Mouse (Mus musculus) right cerebral cortex, adult 18-20 months (tissue): ENCODE results near the gene Fbxl8.
"Not testable (repeated sequence)": the region's sequence is repeated elsewhere in the genome, so short reads cannot be mapped to it uniquely, and the experiment has no call there.

Experiments used
- DNase-seq: peaks from one replicate; pipeline ENCODE4 v3.0.0; 2022; ENCODE audit warnings: mixed read lengths

Gene Fbxl8

DNA sequence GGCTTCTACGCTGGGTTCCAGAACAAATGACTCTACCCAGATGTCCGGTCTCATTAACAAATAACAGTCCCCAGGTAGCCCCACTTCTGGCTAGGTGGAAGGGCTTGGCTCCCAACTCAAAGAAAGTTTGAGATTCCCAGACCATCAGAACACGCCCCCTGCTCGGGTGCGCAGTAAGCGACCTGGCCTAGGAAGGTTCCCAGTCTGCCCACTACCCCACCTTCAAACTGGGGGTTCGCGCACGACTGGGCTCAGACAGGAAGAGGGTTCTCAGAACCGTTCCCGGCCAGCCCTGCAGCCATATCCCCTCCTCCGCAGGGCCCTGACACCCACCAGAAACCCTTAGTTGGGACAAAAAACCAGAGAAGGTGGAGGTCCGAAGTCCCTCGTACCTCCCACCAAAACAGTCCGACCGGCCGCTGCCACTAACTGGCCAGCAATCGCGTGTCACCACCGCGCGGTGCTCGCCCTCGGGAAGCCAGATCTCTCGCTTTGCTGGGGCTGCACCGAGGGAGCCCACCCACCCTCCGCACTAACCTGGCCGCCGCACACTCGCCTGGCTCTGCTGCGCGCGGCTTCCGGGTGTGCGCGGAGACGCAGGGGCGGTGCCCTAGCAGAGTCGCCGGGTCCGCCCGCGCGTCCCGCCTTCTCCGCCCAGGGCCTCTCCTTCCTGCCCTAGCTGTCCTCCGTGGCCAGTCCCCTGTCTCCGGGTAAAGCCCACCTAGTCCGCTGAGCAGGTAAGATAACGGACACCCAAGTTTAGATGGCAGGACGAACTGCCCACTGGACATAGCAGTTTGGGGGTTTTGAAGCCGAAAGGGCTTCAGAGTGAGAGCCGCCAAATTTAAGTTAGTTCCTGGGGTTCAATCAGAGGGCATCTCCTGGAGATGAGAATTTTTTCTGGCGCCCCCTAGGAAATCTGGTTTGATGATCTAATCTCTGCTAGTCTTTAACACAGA is at the start of gene Fbxl8, which contains the start of gene Tradd:
Fbxl8 (plus strand) TSS at position 625 of the 959 bp plus-strand sequence.
Tradd (minus strand) TSS at position 586 of the 959 bp plus-strand sequence.
- no peak for DNase-seq

DNA sequence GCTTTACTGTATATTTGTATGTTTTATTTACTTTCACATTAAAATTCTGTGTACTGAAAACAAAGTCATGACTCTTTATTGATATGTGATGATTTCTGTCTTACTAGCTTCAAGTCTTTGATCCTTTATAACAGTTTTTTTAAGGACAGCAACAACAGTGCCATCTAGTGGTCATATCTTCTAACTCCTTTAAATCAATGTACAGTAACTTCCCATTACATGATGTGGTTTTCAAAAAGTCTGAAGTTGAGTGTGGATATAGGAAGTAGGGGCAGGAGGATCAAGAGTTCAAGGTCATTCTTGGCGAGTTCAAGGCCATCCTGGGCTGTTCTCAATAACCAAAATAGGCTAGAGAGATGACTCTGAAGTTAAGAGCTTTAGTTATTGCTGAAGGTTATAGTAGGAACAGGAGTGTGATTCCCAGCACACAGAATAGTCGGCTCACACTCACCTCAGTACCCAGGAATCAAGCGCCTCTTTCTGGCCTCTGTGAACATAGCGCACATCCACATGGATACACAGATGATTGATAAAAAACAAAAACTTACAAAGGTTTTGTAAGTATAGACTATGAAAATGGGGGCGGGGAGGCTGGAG is 46.4 kb upstream of the Fbxl8 start:
- DNase-seq = no peak

DNA sequence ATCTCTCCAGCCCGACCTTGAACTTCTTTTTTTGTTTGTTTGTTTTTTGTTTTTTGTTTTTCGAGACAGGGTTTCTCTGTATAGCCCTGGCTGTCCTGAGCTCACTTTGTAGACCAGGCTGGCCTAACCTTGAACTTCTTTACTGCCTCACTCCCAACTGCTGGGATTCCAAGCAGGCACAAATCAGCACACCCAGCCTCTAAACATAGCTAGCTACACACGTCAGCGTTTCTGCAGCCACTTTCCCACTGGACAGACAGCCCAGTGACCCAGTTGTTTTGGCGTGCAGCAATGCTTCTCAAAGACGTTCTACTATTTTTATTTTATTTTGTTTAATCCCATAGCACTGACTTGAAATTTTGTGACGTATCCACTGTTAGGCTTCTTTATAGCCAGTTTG is 40.6 kb upstream of the Fbxl8 start:
- DNase-seq = no peak

DNA sequence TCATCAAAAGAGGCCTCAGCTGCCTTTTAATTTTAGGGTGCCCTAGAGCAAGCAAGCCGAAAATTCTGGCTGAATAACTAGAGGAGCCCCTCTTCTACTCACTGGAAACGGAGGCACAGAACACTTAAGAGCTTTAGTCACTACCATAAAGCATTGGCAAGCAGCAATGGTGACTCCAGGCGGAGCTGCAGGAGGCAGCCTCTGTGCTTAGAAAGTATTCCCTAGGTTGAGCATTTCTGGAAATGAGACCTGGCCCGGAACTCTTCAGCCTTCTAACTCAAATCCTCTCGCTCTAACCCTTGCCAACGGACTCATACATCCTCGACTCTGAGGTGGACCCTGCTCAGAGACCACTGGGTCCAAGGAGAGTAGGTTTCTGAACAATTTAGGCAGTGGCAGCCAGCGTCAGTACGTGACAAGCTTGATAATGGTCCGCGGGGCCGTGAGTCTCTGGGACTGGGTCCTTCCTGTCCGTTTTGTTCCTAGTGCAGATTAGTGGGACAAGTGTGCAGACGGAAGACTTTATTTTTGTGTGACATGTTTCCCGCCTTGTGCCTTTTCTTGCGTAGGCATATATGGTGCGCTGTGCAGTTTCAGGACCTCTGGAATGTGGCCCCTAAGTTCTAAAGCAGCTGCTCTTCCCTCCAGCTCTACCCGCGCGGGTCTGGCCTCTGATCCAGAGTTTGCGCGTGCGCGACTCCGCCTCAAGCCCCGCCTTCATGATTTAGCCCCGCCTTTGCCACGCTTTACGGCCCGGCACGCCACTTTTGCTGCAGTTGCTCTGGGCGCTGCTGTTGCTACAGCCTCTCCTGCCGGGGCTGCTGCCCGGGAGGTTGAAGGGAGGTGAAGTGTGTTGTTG is 39.8 kb upstream of the Fbxl8 start, which contains the start of gene D230025D16Rik:
D230025D16Rik (plus strand) TSS at position 733 of the 859 bp plus-strand sequence.
- peak; percentile 95 for DNase-seq

DNA sequence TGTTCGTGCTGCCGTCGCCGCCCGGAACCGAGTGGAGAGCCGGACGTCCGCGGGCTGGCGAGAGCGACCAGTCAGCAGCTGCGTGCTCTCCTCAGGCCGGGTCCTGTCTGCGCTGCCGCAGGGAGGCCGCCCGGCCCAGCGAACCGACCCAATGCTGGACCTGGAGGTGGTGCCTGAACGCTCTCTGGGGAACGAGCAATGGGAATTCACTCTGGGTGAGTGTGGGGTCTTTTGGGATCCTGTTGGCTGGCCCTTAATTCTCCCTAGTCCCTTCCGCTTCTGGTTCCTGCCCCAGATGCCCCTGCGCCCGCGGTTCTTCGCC is 39.2 kb upstream of the Fbxl8 start:
- DNase-seq = no peak

DNA sequence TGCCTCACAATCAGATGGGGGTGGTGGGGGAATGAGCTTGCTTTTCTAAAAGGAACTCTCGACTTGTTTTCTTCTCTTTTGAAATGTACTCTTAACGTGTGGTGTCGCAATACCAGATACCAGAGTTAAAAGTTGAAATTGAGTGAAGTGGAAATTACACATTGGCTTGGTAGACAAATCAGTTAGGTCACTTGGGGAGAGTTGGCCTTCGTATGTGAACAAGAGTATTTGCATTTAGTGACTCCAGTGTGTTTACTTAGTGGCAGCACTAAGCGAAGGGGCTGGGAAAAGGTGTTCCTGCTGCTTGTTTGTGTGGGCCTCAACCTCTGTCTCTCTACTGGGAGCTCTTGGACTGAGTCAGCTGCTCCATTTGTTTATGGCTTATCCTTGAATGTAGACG is 38.5 kb upstream of the Fbxl8 start:
- no peak for DNase-seq

DNA sequence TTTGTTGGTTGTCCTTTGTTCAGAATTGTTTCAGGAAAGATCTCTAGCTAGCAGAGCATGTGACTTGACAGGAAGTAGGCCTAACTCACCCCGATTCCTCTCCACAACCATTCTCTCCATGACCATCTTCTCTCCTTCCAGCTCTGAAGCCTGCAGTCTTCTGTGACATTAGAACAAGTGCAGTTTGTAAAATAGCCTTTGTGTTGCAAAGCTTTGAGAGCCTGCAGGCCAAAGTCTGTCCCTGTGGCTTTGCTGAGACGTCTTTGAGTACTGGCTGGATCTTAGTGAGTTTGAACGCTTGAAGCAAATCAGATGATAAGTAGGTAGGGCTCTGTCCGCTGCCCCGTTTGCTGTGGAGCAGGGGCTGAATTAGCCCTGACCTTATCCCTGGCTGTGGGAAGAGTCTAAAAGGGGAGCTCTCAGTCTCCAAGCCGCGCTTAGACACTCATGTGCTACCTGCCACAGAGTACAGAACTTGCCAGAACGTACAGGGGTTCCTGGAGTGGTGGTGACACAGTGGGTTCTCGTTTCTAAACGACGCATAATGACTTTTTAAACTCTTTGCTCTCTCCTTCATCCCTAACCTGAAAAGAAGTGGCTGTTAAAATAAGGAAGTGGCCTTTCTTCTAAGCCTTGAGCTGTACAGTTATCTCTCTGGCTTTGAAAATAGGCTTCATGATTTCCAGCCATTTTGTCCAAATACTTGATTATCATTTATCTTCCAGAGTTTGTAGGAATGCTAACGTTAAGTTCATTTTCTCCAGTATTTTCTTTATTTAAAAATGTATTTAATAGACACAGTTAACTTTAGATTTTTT is 32.7 kb upstream of the Fbxl8 start:
- DNase-seq = no peak

DNA sequence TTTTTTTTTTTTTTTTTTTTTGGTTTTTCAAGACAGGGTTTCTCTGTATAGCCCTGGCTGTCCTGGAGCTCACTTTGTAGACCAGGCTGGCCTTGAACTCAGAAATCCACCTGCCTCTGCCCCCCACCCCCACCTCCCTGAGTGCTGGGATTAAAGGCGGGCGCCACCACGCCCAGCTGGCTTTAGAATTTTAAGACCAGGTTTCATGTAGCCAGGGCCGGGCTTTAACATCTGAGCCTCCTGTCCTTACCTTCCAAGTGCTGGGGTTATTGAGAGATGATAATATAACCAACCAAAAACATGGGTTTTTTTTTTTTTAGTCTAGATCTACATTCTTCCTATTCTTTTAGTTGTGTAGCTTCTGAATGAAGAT is 32.1 kb upstream of the Fbxl8 start:
- not testable (repeated sequence) for DNase-seq

DNA sequence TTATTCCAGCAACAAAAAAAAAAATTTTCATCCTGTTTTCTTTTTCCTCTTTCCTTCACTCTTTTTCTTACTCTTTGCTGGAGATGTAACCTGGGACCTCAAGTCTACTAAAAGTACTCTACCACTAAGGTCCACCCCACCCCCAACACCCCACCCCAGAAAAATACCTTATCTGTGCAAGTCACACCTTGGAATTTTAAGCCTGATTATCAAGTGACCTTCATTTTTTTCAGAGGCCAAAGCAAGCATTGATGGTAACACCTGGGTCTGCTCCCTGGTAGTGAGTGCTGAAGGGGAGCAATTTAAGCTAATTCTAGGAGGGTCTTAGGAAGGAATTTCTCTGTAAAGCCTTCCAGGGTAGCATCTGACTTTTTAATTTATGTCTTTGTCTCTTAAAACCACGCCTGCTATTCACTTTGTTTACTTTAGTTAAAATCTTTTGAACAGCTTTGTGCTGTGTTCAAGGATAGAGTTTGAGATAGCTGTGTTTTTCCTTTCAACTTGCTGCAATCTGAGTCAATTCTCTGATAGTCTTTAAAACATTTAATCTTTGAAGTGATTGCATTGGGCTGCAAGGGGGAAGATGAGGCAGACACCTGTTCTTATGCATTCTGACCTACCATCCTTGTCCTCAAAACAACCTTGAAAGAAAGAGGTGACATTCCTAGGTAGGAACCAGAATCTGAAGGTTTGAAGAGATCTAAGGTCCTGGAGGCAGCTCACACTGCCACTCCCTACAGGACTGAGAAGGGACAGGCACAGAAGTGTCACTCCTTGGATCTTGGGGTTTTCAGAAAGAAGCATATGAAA is 31.1 kb upstream of the Fbxl8 start:
- no peak for DNase-seq

DNA sequence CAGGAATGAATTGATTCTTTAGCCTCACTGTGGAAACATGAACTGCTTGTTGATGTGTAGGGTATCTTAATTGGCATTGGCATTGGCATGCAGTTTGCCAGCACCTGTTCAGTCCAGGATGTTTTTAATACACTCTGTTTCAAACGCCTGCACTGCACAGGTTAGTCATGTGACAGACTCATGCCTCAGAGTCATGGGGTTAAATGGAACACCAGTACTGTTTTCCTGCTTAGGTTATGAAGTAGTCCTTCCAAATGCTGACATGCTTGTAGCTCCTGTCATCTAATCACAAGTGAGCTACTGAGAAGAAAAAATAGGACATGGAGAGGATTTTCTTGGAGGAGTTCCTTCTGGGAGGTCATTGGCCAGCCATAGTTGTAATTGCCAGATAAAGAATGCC is 29.2 kb upstream of the Fbxl8 start:
- DNase-seq = no peak

DNA sequence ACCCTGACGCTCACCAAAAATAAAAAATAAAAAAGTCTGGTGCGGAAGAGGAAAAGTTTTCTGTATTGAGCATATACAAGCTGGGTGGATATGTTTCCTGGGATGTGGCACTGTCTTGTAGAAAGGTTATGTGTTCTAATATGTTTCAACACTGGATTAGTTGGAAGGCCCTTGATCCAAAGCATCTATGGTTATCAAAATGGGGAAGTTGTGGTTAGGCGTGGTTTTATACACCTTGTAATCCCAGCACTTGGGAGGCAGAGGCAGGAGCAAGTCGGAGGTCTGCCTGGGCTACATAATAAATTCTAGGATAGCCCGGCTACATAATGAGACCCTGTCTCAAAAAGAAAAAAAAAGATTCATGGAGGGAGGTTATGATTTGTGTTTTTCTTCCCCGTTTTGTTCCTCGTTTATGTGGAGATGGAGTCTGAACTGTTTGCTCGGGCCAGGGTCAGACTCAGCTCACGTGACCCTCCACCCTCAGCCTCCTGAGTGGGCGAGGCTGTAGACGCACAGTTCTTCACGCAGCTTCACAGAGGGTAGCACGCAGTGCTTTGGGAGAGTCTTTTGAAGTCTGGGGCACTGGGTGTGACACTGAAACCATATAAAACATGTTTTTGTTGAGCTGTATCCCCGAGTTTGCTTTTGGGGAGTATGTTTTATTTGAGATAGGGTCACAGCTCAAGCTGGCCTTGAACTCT is 26.9 kb upstream of the Fbxl8 start:
- DNase-seq = no peak

DNA sequence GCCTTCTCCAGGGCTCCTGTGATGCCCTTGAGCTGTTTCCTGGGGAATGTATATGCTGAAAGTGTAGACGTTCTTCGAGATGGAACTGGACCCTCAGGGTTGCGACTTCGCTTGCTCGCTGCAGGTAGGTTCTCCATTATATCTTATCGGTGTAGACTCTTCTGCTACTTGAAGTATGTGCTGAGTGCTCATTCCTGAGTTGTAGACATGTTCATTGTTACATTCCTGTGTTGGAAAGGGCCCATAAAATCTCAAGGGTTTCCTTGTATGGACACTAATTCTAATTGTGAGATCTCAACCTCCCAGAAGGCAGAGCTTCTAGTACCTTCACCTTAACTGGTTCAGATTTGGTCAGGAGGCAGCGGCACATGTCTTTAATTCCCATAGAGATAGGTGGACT is 23.4 kb upstream of the Fbxl8 start:
- DNase-seq = no peak

DNA sequence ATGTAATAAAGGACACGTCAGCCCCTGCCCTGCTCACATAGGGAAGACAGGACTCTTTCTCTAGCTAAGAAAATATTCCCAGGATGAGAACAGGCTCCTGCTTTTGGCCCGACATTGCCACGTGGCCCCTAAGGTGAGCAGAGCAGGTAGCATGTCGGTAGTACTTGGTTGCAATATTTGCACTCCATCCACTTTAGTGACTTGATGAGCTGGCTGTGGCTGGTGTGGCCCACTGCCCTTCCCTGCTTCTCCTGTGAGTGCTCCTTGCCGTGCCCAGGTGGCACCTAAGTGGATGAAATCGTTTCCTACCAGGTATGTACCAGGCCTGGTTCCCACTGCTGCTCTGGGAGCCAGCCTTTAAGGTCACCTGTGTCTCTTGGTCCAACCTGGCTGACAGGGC is 12.5 kb upstream of the Fbxl8 start:
- DNase-seq = no peak

DNA sequence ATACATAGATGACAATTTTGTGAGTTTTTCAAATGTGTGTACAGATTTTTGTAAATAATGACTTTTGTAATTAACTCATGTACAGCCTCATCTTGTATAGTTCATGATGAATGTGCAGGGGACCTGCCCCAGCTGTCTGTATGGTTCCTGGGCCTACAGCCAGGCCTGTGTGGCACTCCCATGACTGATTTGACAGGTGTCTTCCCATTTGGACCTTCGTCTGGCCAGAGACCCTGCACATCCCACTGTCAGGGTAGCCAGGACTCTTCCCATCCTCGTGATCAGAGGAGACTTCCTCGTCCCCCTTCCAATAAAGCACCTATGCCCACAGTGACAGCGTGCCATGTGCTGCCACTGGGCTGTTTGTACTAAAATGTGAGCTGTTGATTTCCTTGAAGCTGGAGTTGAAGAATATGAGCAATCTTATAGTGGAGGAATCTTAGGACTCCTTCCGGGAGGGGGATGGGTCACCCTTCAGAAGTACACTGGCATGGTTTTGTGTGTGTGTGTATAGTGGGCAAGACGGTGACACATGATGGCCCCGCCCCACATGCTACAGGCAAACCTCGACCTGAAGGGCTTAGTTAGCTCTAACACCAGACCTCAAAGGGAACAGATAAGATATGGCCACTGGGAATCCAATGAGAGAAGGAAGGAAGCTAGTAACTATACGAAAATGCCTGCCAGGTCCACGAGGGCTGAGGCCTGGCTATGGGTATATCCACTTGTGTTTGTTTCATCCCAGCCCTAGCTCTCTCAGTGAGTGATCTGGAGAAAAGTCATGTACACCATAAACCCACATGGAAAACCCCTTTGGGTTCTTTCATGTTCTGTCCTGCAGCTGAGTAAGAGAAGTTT is 11.5 kb upstream of the Fbxl8 start:
- DNase-seq = no peak

DNA sequence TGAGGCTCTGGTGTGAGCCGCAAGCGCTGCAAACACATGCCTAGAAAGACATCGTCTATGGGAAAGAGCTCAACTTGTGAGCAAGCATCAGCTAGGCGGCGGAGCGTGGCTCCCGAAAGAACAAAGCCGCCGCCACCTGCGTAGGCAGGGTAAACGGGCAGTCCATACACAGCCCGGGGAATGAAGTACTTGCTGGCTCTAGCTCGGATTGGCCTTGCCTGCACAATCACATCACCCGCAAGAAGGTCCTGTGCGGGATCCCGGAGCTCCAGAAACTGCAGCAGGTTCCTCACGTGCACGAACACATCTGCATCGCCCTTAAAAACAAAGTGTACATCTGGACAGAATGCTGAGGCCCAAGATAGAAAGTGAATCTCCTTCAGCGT is 10.7 kb upstream of the Fbxl8 start:
- DNase-seq = no peak

DNA sequence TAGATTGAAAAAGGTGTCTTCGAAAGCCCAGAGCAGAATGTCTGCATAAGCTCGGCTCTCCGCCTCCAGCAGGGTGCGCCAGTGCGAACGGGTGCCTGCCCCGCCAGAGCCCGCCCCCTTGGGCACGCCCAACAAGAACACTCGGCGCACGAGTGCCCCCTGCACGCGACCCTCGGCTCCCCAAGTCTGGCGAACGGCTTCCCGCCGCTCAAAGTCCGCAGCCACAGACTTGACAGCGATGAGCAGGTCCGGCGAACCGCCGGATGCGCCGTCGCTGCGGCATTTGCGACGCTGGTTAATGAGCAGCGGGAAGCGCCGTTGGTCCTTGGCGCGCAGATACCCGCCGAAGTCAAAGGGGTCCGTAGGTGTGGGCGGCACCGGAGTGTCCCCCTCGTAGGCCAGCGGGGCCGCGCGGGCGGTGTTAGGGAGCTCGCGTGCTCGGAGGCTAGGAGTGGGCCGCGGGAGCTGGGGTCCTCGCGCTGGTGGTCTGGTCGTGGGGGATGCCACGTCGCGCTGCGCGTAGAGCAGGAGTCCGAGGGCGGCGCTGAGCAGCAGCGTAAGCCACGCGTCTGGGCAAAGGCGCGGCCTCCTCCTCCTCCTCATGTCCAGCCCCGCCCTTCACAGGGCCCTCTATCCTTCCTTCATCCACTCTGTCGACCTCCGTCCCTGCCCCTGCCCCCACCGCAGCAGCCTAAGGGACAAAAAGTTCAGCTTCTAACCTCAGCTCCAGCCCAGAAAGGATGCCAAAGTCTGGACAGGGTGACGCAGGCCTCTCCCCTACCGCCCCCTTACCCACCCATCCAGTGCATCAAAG is 10.1 kb upstream of the Fbxl8 start:
- DNase-seq = peak; percentile 90

DNA sequence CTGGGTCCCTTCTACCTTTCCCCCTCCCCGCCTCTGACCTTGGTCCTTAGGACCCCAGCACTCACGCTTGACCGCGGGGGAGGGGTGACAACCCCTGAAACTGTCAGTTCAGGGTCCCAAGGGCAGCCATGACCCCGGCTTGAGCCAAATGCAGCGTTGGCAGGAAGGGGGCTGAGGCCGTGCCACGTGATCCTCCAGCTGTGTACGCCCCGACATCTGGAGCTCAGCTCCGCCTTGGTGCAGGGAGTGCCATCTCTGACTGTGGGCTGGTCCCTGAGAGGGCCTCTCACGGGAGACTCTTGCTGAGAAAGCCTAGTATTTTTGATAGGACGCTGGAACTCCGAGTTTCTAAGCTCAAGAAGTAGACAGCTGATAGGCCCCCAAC is 9.5 kb upstream of the Fbxl8 start, which contains the start of gene B3gnt9:
B3gnt9 (minus strand) TSS at position 188 of the 385 bp plus-strand sequence.
- no peak for DNase-seq

DNA sequence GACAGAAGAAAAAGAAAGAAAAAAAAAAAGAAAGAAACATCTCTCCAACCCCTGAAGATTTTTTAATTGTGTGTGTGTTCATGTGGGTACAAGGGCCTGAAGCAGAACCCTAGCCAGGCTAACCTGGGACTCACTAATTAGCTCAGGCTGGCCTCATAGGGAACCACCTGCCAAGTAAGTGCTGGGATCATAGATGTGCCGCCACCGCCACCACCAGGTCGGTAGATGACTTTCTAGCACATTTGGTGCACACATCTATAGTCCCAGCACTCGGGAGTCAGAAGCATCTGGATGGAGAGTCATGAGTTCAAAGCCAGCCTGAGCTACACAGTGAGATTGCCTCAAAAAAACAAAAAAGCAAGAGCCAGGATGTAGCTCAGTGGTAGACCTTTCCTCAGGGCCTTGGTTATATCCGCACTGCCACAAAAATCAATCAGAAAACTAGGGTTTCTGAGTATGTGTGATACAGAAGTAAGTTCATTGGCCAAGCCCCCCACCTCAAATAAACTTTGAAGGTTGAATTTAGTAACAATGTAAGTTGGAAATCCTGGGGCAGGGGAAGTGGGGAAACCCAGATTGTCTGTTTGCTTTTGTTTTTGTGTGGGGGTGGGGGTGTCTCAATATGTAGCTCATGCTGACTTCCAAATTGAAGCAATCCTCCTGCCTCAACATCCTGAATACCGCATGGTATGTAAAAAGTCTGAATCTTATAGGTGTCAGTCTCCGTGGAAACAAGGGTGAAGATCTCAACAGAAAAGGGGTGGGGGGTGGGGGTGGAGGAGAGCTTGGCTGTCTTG is 6.9 kb upstream of the Fbxl8 start:
- DNase-seq = no peak
